Comparison of ENCODE assay signal across 9 mouse cellular contexts in the genomic region with DNA sequence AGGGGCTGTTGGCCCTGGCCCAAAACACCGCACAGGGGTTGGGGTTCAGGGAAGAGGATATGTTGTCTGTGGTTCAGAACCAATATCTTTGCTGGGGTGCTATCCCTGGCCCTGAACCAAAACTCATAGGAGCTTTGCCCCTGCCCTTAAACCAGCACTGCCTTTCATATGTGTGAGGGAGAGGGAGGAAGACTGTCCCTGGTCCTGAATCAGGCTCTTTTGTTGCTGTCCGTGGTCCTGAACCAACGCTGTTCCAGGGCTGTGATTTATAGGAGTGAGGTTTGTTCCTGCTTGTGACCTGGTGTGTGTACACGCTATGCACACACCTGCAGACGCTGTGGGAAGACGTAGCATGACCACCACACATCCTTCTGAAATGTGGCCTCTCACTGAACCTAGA.
A peak's percentile ranks its signal among the peaks of the same experiment; 100 is the strongest.
DNase-seq lines count a peak whose midpoint lies in the region; ATAC-seq lines count a peak whose summit lies in the region.
"Had no signal": no experiment of that assay in that cellular context is flagged by ENCODE, and none has a peak within 500 bp of the region (broad histone marks: within the 10 kb centered on the region; RNA-seq: fewer than 3 reads in every experiment).

No protein-coding gene starts in this region.

- WGBS in midbrain, embryonic 11.5 days: 41% methylated on average over 6 of the region's 6 CpGs
- 46% methylated on average over 6 of the region's 6 CpGs for WGBS in midbrain, embryonic 13.5 days
- 33% methylated on average over 6 of the region's 6 CpGs for WGBS in limb, embryonic 13.5 days

- no peaks in the 10 kb centered on the region for H3K36me3 ChIP-seq in midbrain, embryonic 11.5 days (ENCODE audit: control insufficient read depth, insufficient read depth, low read length)
- no peaks in the 10 kb centered on the region for H3K36me3 ChIP-seq in midbrain, embryonic 13.5 days
- H3K36me3 ChIP-seq in limb, embryonic 13.5 days: no peaks in the 10 kb centered on the region

- H3K27me3 ChIP-seq in midbrain, embryonic 11.5 days (ENCODE audit: control insufficient read depth, insufficient read depth, low read length): no peaks in the 10 kb centered on the region
- H3K27me3 ChIP-seq in midbrain, embryonic 13.5 days: 0 out of 2 replicates have a peak, but pooled peaks cover 2% of the 10 kb centered on the region
- H3K27me3 ChIP-seq in limb, embryonic 13.5 days: 0 out of 2 replicates have a peak, but pooled peaks cover 4% of the 10 kb centered on the region

- peak; percentile 88 for DNase-seq in midbrain, embryonic 11.5 days (ENCODE audit: low spot score, missing footprints)
- DNase-seq in heart, postnatal 10 days: peak; percentile 73 to 83
- DNase-seq in retina, embryonic 14.5 days (ENCODE audit: low spot score): peak; percentile 80
- no peak for DNase-seq in spleen, postnatal 36 days (ENCODE audit: low spot score in 2 of 2)
- no peak for DNase-seq in cerebellum, postnatal 36 days

- no peak overlapping the region for H3K4me3 ChIP-seq in midbrain, embryonic 11.5 days (ENCODE audit: low read depth, low read length)
- H3K4me3 ChIP-seq in midbrain, embryonic 13.5 days (replicated peaks): no peak overlapping the region
- H3K4me3 ChIP-seq in limb, embryonic 13.5 days: no peak overlapping the region

- H3K9ac ChIP-seq in midbrain, embryonic 11.5 days (ENCODE audit: low read length): no peak overlapping the region
- no peak overlapping the region for H3K9ac ChIP-seq in midbrain, embryonic 13.5 days (replicated peaks)
- no peak overlapping the region for H3K9ac ChIP-seq in limb, embryonic 13.5 days
- H3K9ac ChIP-seq: liver, embryonic 14.5 days had no signal

- intact Hi-C loops in heart, postnatal 10 days (cut with DNase I): loop anchor here (5.0 kb wide), 2 partner anchors 123 to 172 kb away; no protein-coding TSS in a partner anchor

- ATAC-seq in midbrain, embryonic 11.5 days (ENCODE audit: low FRiP score): no peak
- no peak for ATAC-seq in midbrain, embryonic 13.5 days
- peak; percentile 68 for ATAC-seq in common myeloid progenitor, adult 5-6 weeks (replicated peaks; ENCODE audit: low read depth, poor library complexity, severe bottlenecking)
- ATAC-seq in limb, embryonic 13.5 days (ENCODE audit: low FRiP score, low read depth): peak; percentile 84; the same call in 1 of the 2 replicates

- no peaks in the 10 kb centered on the region for H3K4me1 ChIP-seq in midbrain, embryonic 11.5 days (ENCODE audit: control insufficient read depth, insufficient read depth, low read length)
- peaks cover 11% of the 10 kb centered on the region for H3K4me1 ChIP-seq in midbrain, embryonic 13.5 days (replicated peaks)
- no peaks in the 10 kb centered on the region for H3K4me1 ChIP-seq in limb, embryonic 13.5 days

- H3K4me2 ChIP-seq in midbrain, embryonic 11.5 days: no peak overlapping the region
- H3K4me2 ChIP-seq in midbrain, embryonic 13.5 days (replicated peaks): no peak overlapping the region
- no peak overlapping the region for H3K4me2 ChIP-seq in limb, embryonic 13.5 days (replicated peaks)

- H3K27ac ChIP-seq in midbrain, embryonic 11.5 days (ENCODE audit: low read depth, low read length): no peak overlapping the region
- no peak overlapping the region for H3K27ac ChIP-seq in midbrain, embryonic 13.5 days
- H3K27ac ChIP-seq in limb, embryonic 13.5 days: no peak overlapping the region
- H3K27ac ChIP-seq: liver, embryonic 14.5 days had no signal

- no peaks in the 10 kb centered on the region for H3K9me3 ChIP-seq in midbrain, embryonic 11.5 days (ENCODE audit: control insufficient read depth, low read length)
- no peaks in the 10 kb centered on the region for H3K9me3 ChIP-seq in midbrain, embryonic 13.5 days
- H3K9me3 ChIP-seq in limb, embryonic 13.5 days: no peaks in the 10 kb centered on the region

Comparison
In these comparisons a context has a peak if more than half of its experiments do, and no peak if none do; other contexts are left out.
1. ATAC-seq: peak in common myeloid progenitor, adult 5-6 weeks (single experiment) and limb, embryonic 13.5 days (single experiment); none in midbrain, embryonic 11.5 days (single experiment) and midbrain, embryonic 13.5 days (single experiment).
2. DNase-seq: peak in midbrain, embryonic 11.5 days (single experiment), heart, postnatal 10 days (2 of 2) and retina, embryonic 14.5 days (single experiment); none in spleen, postnatal 36 days (0 of 2) and cerebellum, postnatal 36 days (0 of 2).